Mouse (Mus musculus) CD4-positive, CD25-positive, alpha-beta regulatory T cell (primary cell): ENCODE data around the gene Cct2. TPM values are rescaled to one million over a fixed set of nuclear protein-coding genes. Genes with fewer than 3 reads are reported as not detected.

Experiments
- polyA plus RNA-seq: library from polyadenylated mRNA; unstranded; fragments of 100-300 nt; shearing (Covaris generic); gene quantifications from one replicate; pipeline ENCODE4 v1.2.1, GENCODE M21; 2017

The Cct2 gene
- 202 TPM for polyA plus RNA-seq

GRCm38 (mm10) chr10:117063254-117064021 lies at the start of gene Cct2:
TSS of gene Cct2 (minus strand) at chr10:117063814.

GRCm38 (mm10) chr10:117045175-117046056 lies 18.2 kb downstream of the Cct2 start, which contains the start of gene Lrrc10:
TSS of gene Lrrc10 (plus strand) at chr10:117045341.

Other genes with a start within 250 kb of the Cct2 start
- 0.06 TPM for gene Myrfl, start 166.9 kb downstream of the Cct2 start, polyA plus RNA-seq
- 79.4 TPM for gene Rab3ip, start 113.0 kb downstream of the Cct2 start, polyA plus RNA-seq
- gene Gm10271, start 91.2 kb downstream of the Cct2 start, polyA plus RNA-seq, result not detected
- not detected for gene Best3, start 77.5 kb downstream of the Cct2 start, polyA plus RNA-seq
- gene Lrrc10, start 18.5 kb downstream of the Cct2 start, polyA plus RNA-seq, result not detected
- gene Frs2, start 84.7 kb upstream of the Cct2 start, polyA plus RNA-seq, result 21.6 TPM
- 57.5 TPM for gene Yeats4, start 160.7 kb upstream of the Cct2 start, polyA plus RNA-seq
- gene 9530003J23Rik, start 174.9 kb upstream of the Cct2 start, polyA plus RNA-seq, result not detected
- 17.3 TPM for gene Lyz2, start 218.5 kb upstream of the Cct2 start, polyA plus RNA-seq
- 0.18 TPM for gene Lyz1, start 229.1 kb upstream of the Cct2 start, polyA plus RNA-seq